Mouse (Mus musculus): ENCODE results near the gene Golga5. TPM values are rescaled to one million over a fixed set of nuclear protein-coding genes. Genes with fewer than 3 reads are reported as not detected.

Gene Golga5
- polyA plus RNA-seq, 1 experiment from 2014 or later, result 14.6 TPM

DNA sequence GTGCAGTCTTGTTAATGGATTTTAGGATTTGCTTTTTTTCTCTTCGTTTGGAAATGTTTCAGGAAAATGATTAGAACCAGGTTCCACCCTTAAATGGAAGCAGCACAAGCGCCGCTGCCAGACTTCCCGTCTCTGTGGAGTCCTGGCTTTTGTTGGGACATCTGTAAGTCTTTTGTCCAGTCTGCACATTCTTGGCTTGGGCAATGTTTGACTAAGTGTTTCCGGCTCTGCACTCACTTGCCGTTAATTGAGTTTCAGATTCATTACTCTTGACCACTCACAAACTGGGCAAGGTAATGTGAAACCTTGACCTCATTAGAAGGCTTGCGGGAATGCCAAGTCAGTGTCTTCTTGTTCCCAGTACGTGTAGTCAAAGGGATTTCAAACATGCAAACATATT is 29.8 kb downstream of the Golga5 start:
- Histone ChIP-seq H3K27ac (ENCODE audit: low read length) (no peak overlapping the region), H3K27me3 (ENCODE audit: control insufficient read depth, insufficient read depth, low read depth, low read length) (no peaks in the 10 kb centered on the region), H3K4me3 (ENCODE audit: low read depth, low read length) (no peak overlapping the region), H3K9ac (ENCODE audit: low read depth, low read length) (no peak overlapping the region), H3K4me1 (ENCODE audit: control insufficient read depth, low read depth, low read length) (no peaks in the 10 kb centered on the region), H3K36me3 (ENCODE audit: control insufficient read depth, insufficient read depth) (peaks cover 7% of the 10 kb centered on the region), H3K4me2 (ENCODE audit: low read depth, low read length) (no peak overlapping the region), H3K9me3 (replicated peaks; ENCODE audit: control insufficient read depth, low read length) (no peaks in the 10 kb centered on the region)
- WGBS (ENCODE audit: insufficient replicate concordance), result 80% methylated on average over 8 of the region's 8 CpGs
- no peak for ATAC-seq (ENCODE audit: low read depth)

DNA sequence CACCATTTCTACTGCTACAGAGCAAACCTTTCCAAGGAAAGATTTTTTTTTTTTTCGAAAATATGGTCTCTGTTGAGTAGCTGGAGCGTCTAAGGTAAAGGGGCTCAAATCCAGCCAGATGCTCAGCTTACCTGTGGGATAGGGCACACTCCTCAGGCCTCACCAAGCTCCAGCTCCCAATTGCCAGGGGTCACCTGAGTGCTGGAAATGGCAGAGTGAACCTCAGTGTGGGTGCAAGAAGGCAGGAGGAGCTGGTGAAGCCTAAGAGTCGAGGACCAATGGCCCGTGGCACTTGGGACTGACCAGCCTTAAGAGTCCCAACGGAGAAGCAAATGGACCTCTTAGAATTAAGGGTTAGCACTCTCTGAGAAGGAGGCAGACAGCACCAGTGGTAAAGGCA is 30.3 kb downstream of the Golga5 start:
- no peaks in the 10 kb centered on the region for H3K27me3 ChIP-seq (ENCODE audit: control insufficient read depth, insufficient read depth, low read depth, low read length)
- 83% methylated on average over 5 of the region's 5 CpGs for WGBS (ENCODE audit: insufficient replicate concordance)
- H3K9ac ChIP-seq (ENCODE audit: low read depth, low read length), result no peak overlapping the region
- H3K4me3 ChIP-seq (ENCODE audit: low read depth, low read length), result no peak overlapping the region
- no peak overlapping the region for H3K4me2 ChIP-seq (ENCODE audit: low read depth, low read length)
- H3K36me3 ChIP-seq (ENCODE audit: control insufficient read depth, insufficient read depth), result peaks cover 7% of the 10 kb centered on the region
- no peaks in the 10 kb centered on the region for H3K9me3 ChIP-seq (replicated peaks; ENCODE audit: control insufficient read depth, low read length)
- ATAC-seq (ENCODE audit: low read depth), result no peak
- no peak overlapping the region for H3K27ac ChIP-seq (ENCODE audit: low read length)
- no peaks in the 10 kb centered on the region for H3K4me1 ChIP-seq (ENCODE audit: control insufficient read depth, low read depth, low read length)

DNA sequence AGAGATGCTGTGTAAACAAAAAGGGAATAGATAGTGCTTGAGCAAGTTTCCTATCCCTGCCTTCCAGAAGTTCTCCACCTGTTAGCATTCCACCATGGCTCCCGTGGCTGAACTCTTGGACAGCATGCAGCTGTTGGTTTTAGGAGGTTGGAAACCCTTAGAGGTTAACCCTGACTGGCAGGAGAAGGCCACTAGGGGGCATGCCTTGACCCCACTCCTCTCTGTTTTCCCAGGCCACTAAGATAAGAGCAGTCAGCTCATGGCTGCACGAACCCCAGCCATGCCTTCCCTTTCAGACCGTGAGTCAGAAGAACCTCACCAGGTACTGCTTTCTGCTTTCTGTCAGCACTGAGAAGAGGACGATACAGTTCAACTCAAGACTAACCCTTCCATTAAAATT is 30.8 kb downstream of the Golga5 start:
- H3K27ac ChIP-seq (ENCODE audit: low read length), result no peak overlapping the region
- ATAC-seq (ENCODE audit: low read depth), result no peak; the same call in 1 of the 2 replicates
- WGBS (ENCODE audit: insufficient replicate concordance), result 42% methylated on average over 4 of the region's 4 CpGs

DNA sequence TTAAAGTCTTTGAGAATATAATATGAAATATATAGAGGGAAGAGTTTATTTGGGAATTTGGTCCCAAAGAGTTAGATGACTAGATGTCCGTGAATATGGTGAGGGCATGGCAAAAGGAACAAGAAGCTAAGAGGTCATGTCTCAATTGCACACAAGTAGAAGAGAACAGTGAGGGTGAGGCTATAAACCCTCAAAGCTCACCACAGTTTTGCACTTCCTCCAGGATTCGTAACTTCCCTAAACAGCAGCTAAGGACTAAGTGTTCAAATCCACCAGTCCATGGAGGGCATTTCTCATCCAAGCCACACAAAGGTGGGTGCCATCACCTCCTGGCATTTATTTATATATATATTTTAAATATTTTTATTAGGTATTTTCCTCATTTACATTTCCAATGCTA is 32.1 kb downstream of the Golga5 start:
- WGBS (ENCODE audit: insufficient replicate concordance), result 69% methylated on average over 2 of the region's 2 CpGs
- H3K36me3 ChIP-seq (ENCODE audit: control insufficient read depth, insufficient read depth), result peaks cover 7% of the 10 kb centered on the region
- no peaks in the 10 kb centered on the region for H3K27me3 ChIP-seq (ENCODE audit: control insufficient read depth, insufficient read depth, low read depth, low read length)
- H3K4me1 ChIP-seq (ENCODE audit: control insufficient read depth, low read depth, low read length), result no peaks in the 10 kb centered on the region
- H3K4me3 ChIP-seq (ENCODE audit: low read depth, low read length), result no peak overlapping the region
- no peak overlapping the region for H3K9ac ChIP-seq (ENCODE audit: low read depth, low read length)
- ATAC-seq (ENCODE audit: low read depth), result no peak
- no peak overlapping the region for H3K4me2 ChIP-seq (ENCODE audit: low read depth, low read length)
- H3K9me3 ChIP-seq (replicated peaks; ENCODE audit: control insufficient read depth, low read length), result no peaks in the 10 kb centered on the region
- H3K27ac ChIP-seq (ENCODE audit: low read length), result no peak overlapping the region

More for the DNA sequence above, 30.8 kb downstream of the Golga5 start:
- no peaks in the 10 kb centered on the region for H3K27me3 ChIP-seq (ENCODE audit: control insufficient read depth, insufficient read depth, low read depth, low read length)
- H3K4me3 ChIP-seq (ENCODE audit: low read depth, low read length), result no peak overlapping the region
- no peaks in the 10 kb centered on the region for H3K4me1 ChIP-seq (ENCODE audit: control insufficient read depth, low read depth, low read length)
- no peak overlapping the region for H3K4me2 ChIP-seq (ENCODE audit: low read depth, low read length)
- no peaks in the 10 kb centered on the region for H3K9me3 ChIP-seq (replicated peaks; ENCODE audit: control insufficient read depth, low read length)
- peaks cover 7% of the 10 kb centered on the region for H3K36me3 ChIP-seq (ENCODE audit: control insufficient read depth, insufficient read depth)
- H3K9ac ChIP-seq (ENCODE audit: low read depth, low read length), result no peak overlapping the region

DNA sequence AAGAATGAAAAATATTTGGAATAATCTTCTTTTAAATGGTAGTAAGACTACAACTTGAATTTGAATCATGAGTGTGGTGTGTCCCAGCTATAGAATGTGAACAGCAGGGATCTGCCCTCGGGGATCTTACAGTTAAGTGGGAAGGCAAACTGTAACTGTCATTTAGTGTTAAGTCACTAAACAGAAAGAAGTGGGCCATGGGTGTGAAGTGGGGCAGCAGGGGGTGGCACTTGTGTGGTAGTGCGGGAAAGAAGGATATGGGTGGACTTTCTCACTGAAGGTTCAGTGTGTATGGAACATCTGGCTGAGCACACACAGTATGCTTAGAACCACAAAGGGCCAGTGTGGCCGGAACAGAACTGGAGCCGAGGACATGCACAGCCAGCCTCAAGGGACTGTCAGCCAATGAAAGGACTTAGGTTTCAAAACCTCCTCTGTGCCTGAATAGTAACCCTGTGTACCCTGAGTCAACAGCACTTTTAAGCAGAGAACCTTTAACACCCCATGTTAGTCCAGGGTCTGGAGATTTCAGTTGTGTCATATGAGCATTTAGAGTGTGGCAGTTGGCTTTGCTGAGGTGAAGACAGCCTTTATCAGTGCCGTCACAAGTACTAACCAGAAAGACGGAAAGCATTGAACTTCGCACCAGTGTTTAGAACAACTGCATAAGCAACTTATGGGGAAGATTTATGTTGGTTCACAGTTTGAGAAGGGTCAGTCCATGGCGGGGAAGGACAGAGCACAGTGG is 33.1 kb downstream of the Golga5 start:
- H3K27ac ChIP-seq (ENCODE audit: low read length), result no peak overlapping the region
- no peaks in the 10 kb centered on the region for H3K4me1 ChIP-seq (ENCODE audit: control insufficient read depth, low read depth, low read length)
- H3K27me3 ChIP-seq (ENCODE audit: control insufficient read depth, insufficient read depth, low read depth, low read length), result no peaks in the 10 kb centered on the region
- no peak overlapping the region for H3K9ac ChIP-seq (ENCODE audit: low read depth, low read length)
- H3K9me3 ChIP-seq (replicated peaks; ENCODE audit: control insufficient read depth, low read length), result no peaks in the 10 kb centered on the region
- ATAC-seq (ENCODE audit: low read depth), result no peak
- 51% methylated on average over 8 of the region's 8 CpGs for WGBS (ENCODE audit: insufficient replicate concordance)
- H3K4me2 ChIP-seq (ENCODE audit: low read depth, low read length), result no peak overlapping the region
- H3K4me3 ChIP-seq (ENCODE audit: low read depth, low read length), result no peak overlapping the region
- peaks cover 2% of the 10 kb centered on the region for H3K36me3 ChIP-seq (ENCODE audit: control insufficient read depth, insufficient read depth)

DNA sequence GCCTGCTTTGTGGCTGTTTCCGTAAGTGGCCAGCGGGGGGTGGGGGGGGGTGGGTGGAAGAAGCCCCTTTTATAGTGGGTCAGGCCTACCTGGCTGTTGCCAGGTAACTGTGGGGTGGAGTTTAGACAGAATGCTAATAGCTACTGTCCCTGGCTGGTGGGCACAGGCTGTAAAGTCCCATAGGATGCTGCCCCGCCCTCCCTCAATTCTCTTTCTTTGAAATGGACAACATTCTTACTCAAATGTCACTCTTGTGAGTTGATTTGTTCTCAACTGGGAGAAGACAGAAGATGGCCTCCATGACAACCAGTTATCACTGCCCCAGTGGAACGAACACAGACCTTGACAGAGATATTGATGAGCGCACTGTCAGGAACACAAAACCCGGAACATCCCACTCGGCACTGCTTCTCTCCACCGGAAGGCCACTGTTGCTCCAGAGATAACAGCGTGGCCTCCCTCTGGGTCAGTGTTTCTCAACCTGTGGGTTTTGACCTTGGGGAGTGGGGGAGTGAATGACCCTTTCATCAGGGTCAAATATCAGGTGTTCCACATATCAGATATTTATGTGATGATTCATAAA is 36.3 kb downstream of the Golga5 start:
- Histone ChIP-seq H3K9ac (ENCODE audit: low read depth, low read length) (no peak overlapping the region), H3K4me2 (ENCODE audit: low read depth, low read length) (no peak overlapping the region), H3K36me3 (ENCODE audit: control insufficient read depth, insufficient read depth) (no peaks in the 10 kb centered on the region), H3K27me3 (ENCODE audit: control insufficient read depth, insufficient read depth, low read depth, low read length) (no peaks in the 10 kb centered on the region), H3K4me1 (ENCODE audit: control insufficient read depth, low read depth, low read length) (no peaks in the 10 kb centered on the region), H3K4me3 (ENCODE audit: low read depth, low read length) (no peak overlapping the region), H3K9me3 (replicated peaks; ENCODE audit: control insufficient read depth, low read length) (no peaks in the 10 kb centered on the region), H3K27ac (ENCODE audit: low read length) (no peak overlapping the region)
- no peak for ATAC-seq (ENCODE audit: low read depth)
- 54% methylated on average over 9 of the region's 9 CpGs for WGBS (ENCODE audit: insufficient replicate concordance)

DNA sequence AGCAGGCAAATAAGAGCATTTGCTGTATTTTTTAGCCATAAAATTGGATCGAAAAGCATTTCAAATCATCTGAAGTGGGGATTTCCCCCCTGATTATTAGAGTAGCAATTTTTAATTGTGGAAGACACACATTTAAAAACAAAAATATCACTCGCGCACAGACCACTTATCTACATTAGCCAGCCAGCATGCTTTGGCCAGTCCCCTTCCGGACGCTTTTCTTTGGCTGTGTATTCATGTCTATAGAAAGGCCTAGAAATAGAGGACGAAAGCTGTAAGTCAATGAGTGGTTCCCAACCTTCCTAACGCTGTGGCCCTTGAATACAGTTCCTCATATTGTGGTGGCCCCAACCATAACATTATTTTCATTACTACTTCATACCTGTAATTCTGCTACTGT is 37.0 kb downstream of the Golga5 start:
- H3K9me3 ChIP-seq (replicated peaks; ENCODE audit: control insufficient read depth, low read length), result no peaks in the 10 kb centered on the region
- H3K27me3 ChIP-seq (ENCODE audit: control insufficient read depth, insufficient read depth, low read depth, low read length), result no peaks in the 10 kb centered on the region
- H3K9ac ChIP-seq (ENCODE audit: low read depth, low read length), result no peak overlapping the region
- H3K4me1 ChIP-seq (ENCODE audit: control insufficient read depth, low read depth, low read length), result no peaks in the 10 kb centered on the region
- no peak overlapping the region for H3K4me3 ChIP-seq (ENCODE audit: low read depth, low read length)
- H3K4me2 ChIP-seq (ENCODE audit: low read depth, low read length), result no peak overlapping the region
- ATAC-seq (ENCODE audit: low read depth), result no peak
- H3K36me3 ChIP-seq (ENCODE audit: control insufficient read depth, insufficient read depth), result no peaks in the 10 kb centered on the region
- H3K27ac ChIP-seq (ENCODE audit: low read length), result no peak overlapping the region
- 44% methylated on average over 7 of the region's 7 CpGs for WGBS (ENCODE audit: insufficient replicate concordance)

DNA sequence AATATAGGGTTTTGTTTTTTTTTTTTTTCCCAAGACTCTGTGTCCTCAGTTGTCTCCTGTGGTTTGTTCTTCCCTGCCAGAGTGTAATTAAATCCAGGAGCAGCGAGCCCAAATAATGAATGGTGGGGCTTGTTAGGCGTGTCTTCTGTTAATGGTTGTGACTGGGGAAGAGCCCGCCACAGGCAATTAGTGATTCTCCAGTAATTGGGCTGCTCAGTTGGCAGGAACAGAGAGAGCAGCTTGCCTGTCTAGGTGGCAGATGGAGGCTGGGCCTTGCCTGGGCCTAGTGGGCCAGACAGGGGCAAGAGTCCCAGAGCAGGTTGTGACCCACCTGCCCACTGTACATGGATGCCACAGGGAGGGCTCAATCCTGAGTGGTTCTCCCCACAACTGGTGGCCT is 42.4 kb downstream of the Golga5 start:
- Histone ChIP-seq H3K4me3 (ENCODE audit: low read depth, low read length) (no peak overlapping the region), H3K4me2 (ENCODE audit: low read depth, low read length) (no peak overlapping the region), H3K27me3 (ENCODE audit: control insufficient read depth, insufficient read depth, low read depth, low read length) (no peaks in the 10 kb centered on the region), H3K36me3 (ENCODE audit: control insufficient read depth, insufficient read depth) (no peaks in the 10 kb centered on the region), H3K9me3 (replicated peaks; ENCODE audit: control insufficient read depth, low read length) (no peaks in the 10 kb centered on the region), H3K27ac (ENCODE audit: low read length) (no peak overlapping the region), H3K4me1 (ENCODE audit: control insufficient read depth, low read depth, low read length) (no peaks in the 10 kb centered on the region), H3K9ac (ENCODE audit: low read depth, low read length) (no peak overlapping the region)
- no peak for ATAC-seq (ENCODE audit: low read depth)
- 56% methylated on average over 3 of the region's 3 CpGs for WGBS (ENCODE audit: insufficient replicate concordance)

DNA sequence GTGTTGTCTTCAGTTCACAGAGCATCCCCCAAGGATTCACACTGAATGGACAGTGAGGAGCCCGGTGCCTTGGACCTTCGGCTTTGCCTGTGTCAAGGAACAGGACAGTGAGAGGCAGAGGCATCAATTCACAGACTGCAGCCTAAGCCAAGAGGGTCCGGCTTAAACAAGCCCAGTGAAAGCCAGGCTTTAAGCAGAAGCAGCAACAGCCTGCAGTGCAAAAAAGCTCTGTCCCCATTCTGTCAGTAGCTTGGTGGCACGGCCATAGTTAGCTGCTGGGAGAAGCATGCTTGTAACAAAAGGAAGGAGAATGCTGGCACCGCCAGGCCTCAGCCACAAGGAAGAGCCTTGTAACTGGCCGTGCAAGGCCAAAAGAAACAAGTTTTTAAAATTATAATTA is 45.2 kb downstream of the Golga5 start:
- H3K9ac ChIP-seq (ENCODE audit: low read depth, low read length), result no peak overlapping the region
- 70% methylated on average over 6 of the region's 6 CpGs for WGBS (ENCODE audit: insufficient replicate concordance)
- H3K4me2 ChIP-seq (ENCODE audit: low read depth, low read length), result no peak overlapping the region
- H3K9me3 ChIP-seq (replicated peaks; ENCODE audit: control insufficient read depth, low read length), result no peaks in the 10 kb centered on the region
- ATAC-seq (ENCODE audit: low read depth), result no peak
- H3K4me1 ChIP-seq (ENCODE audit: control insufficient read depth, low read depth, low read length), result no peaks in the 10 kb centered on the region
- no peaks in the 10 kb centered on the region for H3K27me3 ChIP-seq (ENCODE audit: control insufficient read depth, insufficient read depth, low read depth, low read length)
- no peak overlapping the region for H3K4me3 ChIP-seq (ENCODE audit: low read depth, low read length)
- no peak overlapping the region for H3K27ac ChIP-seq (ENCODE audit: low read length)
- H3K36me3 ChIP-seq (ENCODE audit: control insufficient read depth, insufficient read depth), result no peaks in the 10 kb centered on the region

All from liver, embryonic 16.5 days (tissue).